Mouse (Mus musculus) adrenal gland, postnatal 14 days (tissue): Measurements from ENCODE around the gene Gm49353. TPM values are rescaled to one million over a fixed set of nuclear protein-coding genes. Genes with fewer than 3 reads are reported as not detected.

Source experiments
- DNase-seq: peaks from one replicate; pipeline ENCODE4 v3.0.0; 2021; ENCODE audit warnings: mixed read lengths
- long read RNA-seq, 2 experiments: library from polyadenylated mRNA; stranded (forward); transcript quantifications; one replicate each; pipeline ENCODE4 v2.0.0; 2021
- total RNA-seq: library from RNA; stranded (reverse); gene quantifications from 2 replicates; pipeline ENCODE4 v1.2.3, GENCODE M21; 2021

The Gm49353 gene
- 0.86 TPM in 1 of 2 replicates, not detected in the other for total RNA-seq
- long read RNA-seq, experiment 1, result 0 reads
- long read RNA-seq, experiment 2, result 0 reads

GRCm38 (mm10) chr10:29198642-29199041 lies at the start of gene Gm49353:
Gm49353 (plus strand) TSS chr10:29198954.
- DNase-seq, result no peak

- no peak for DNase-seq
These were observed 43.5 kb upstream of the Gm49353 start for GRCm38 (mm10) chr10:29155304-29155703.

- DNase-seq, result no peak
These were observed 37.1 kb upstream of the Gm49353 start for GRCm38 (mm10) chr10:29161664-29162063.

GRCm38 (mm10) chr10:29173778-29174177 lies 25.0 kb upstream of the Gm49353 start:
- DNase-seq, result no peak

GRCm38 (mm10) chr10:29175656-29176055 lies 23.1 kb upstream of the Gm49353 start:
- no peak for DNase-seq

GRCm38 (mm10) chr10:29176881-29177280 lies 21.9 kb upstream of the Gm49353 start:
- no peak for DNase-seq

- DNase-seq, result peak; percentile 24
These were observed 20.8 kb upstream of the Gm49353 start for GRCm38 (mm10) chr10:29178003-29178402.

- DNase-seq, result no peak
These were observed 18.5 kb upstream of the Gm49353 start for GRCm38 (mm10) chr10:29180210-29180609.

GRCm38 (mm10) chr10:29181046-29181445 lies 17.7 kb upstream of the Gm49353 start:
- no peak for DNase-seq

- no peak for DNase-seq
These were observed 5.0 kb upstream of the Gm49353 start for GRCm38 (mm10) chr10:29193769-29194168.

GRCm38 (mm10) chr10:29196811-29197210 lies 1.9 kb upstream of the Gm49353 start:
- DNase-seq, result no peak

- DNase-seq, result no peak
These were observed 1.1 kb downstream of the Gm49353 start for GRCm38 (mm10) chr10:29199835-29200234.

GRCm38 (mm10) chr10:29200609-29201008 lies 1.9 kb downstream of the Gm49353 start:
- no peak for DNase-seq

- DNase-seq, result no peak
These were observed 8.0 kb downstream of the Gm49353 start for GRCm38 (mm10) chr10:29206730-29207129.

GRCm38 (mm10) chr10:29208735-29209134 lies 10.0 kb downstream of the Gm49353 start:
- no peak for DNase-seq

GRCm38 (mm10) chr10:29211453-29211852 lies 12.7 kb downstream of the Gm49353 start, which contains the start of gene 9330159F19Rik:
9330159F19Rik (plus strand) TSS chr10:29211606.
- peak; percentile 30 for DNase-seq

GRCm38 (mm10) chr10:29213534-29214100 lies 14.9 kb downstream of the Gm49353 start:
- no peak for DNase-seq

GRCm38 (mm10) chr10:29216957-29217356 lies 18.2 kb downstream of the Gm49353 start:
- DNase-seq, result no peak

- DNase-seq, result no peak
These were observed 18.7 kb downstream of the Gm49353 start for GRCm38 (mm10) chr10:29217451-29217850.

GRCm38 (mm10) chr10:29225329-29225728 lies 26.6 kb downstream of the Gm49353 start:
- no peak for DNase-seq

GRCm38 (mm10) chr10:29231208-29231607 lies 32.5 kb downstream of the Gm49353 start:
- DNase-seq, result no peak
